Mouse (Mus musculus) neural tube, embryonic 14.5 days (tissue): ENCODE measurements around the gene Capn12. TPM values are rescaled to one million over a fixed set of nuclear protein-coding genes. Genes with fewer than 3 reads are reported as not detected.

Experiments
- ATAC-seq: fragments of 200-750 bp; cut with Nextera tagmentation; 2 replicates; pipeline ENCODE4 v1.8.0; 2017; ENCODE audit warnings: low read depth, mild to moderate bottlenecking, moderate TSS enrichment, moderate library complexity
- H3K27ac ChIP-seq: fragments of 300-500 bp; sonication (generic); 2 replicates; pipeline ENCODE4 v1.5.1; 2014; ENCODE audit warnings: low read depth, mild to moderate bottlenecking, control low read depth, low read length, moderate library complexity, mixed read lengths
- H3K27me3 ChIP-seq: fragments of 300-500 bp; sonication (generic); 2 replicates; pipeline ENCODE4 v1.6.1; 2014; ENCODE audit warnings: low read length; ENCODE audit not compliant: control insufficient read depth, insufficient read depth
- H3K36me3 ChIP-seq: fragments of 300-500 bp; sonication (generic); 2 replicates; pipeline ENCODE4 v1.6.1; 2014; ENCODE audit warnings: low read length, mixed read lengths; ENCODE audit not compliant: control insufficient read depth, insufficient read depth
- H3K4me1 ChIP-seq: fragments of 300-500 bp; sonication (generic); 2 replicates; pipeline ENCODE4 v1.6.1; 2014; ENCODE audit warnings: low read length; ENCODE audit not compliant: control insufficient read depth, insufficient read depth
- H3K4me2 ChIP-seq: fragments of 300-500 bp; sonication (generic); 2 replicates; pipeline ENCODE4 v1.6.1; 2014; ENCODE audit warnings: mild to moderate bottlenecking, low read depth, low read length, control low read depth
- H3K4me3 ChIP-seq: fragments of 300-500 bp; sonication (generic); 2 replicates; pipeline ENCODE4 v1.5.1; 2014; ENCODE audit warnings: low read depth, low read length, control low read depth, mixed read lengths
- H3K9ac ChIP-seq: fragments of 300-500 bp; sonication (generic); replicated peaks from 2 replicates; pipeline ENCODE4 v1.6.1; 2014; ENCODE audit warnings: low read depth, mild to moderate bottlenecking, control low read depth, low read length, mixed read lengths
- H3K9me3 ChIP-seq: fragments of 300-500 bp; sonication (generic); 2 replicates; pipeline ENCODE4 v1.6.1; 2016; ENCODE audit warnings: low read length; ENCODE audit not compliant: control insufficient read depth
- WGBS: fragments of 180-500 bp; shearing (Covaris S2); extraction: QIAGEN DNeasy Blood & Tissue Kit; methylation state at CpG from one replicate; pipeline ENCODE4 v1.1.7; 2014; 5-methylcytosine and 5-hydroxymethylcytosine counted together
- polyA plus RNA-seq: library from polyadenylated mRNA; unstranded; fragments of >200 nt; fragmentation: Nextera tagmentation; extraction: Ambion mirVana; gene quantifications from 2 replicates; pipeline ENCODE4 v1.2.1, GENCODE M21; 2014

Capn12 gene
- polyA plus RNA-seq, 1 experiment from 2014 or later = 0.90 TPM

GRCm38 (mm10) chr7:28888701-28889161 lies 7.5 kb downstream of the Capn12 start:
- peak; percentile 61; the same call in 1 of the 2 replicates for ATAC-seq
- H3K4me3 ChIP-seq = peak overlapping the region; percentile 24
- H3K4me2 ChIP-seq = peak overlapping the region; percentile 42
- H3K4me1 ChIP-seq = no peaks in the 10 kb centered on the region
- 2% methylated on average over 27 of the region's 27 CpGs for WGBS
- H3K9ac ChIP-seq = 0 out of 2 replicates have a peak overlapping the region, but pooled peaks have one; percentile 12
- peaks cover 22% of the 10 kb centered on the region for H3K27me3 ChIP-seq
- peaks cover 24% of the 10 kb centered on the region for H3K36me3 ChIP-seq
- no peak overlapping the region for H3K27ac ChIP-seq
- H3K9me3 ChIP-seq = no peaks in the 10 kb centered on the region

DNA sequence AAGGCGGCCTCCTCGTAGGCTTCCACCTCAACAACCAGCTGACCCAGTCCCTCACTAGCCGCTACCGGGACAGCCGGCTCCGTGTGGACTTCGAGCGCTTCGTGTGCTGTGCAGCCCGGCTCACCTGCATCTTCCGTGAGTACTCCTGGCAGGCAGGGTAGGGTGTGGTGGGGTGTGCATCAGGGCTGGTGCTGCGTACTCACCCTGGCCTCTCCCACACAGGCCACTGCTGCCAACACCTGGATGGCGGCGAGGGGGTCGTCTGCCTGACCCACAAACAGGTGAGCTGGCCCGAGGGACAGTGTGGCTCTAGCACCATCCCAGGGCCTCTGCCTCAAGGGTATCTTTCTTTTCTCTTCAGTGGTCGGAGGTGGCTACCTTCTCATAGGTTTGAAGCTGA lies 11.4 kb downstream of the Capn12 start:
- WGBS = 97% methylated on average over 17 of the region's 17 CpGs
- Histone ChIP-seq H3K9ac (no peak overlapping the region), H3K27me3 (peaks cover 19% of the 10 kb centered on the region), H3K9me3 (no peaks in the 10 kb centered on the region), H3K4me2 (no peak overlapping the region), H3K4me3 (no peak overlapping the region), H3K4me1 (no peaks in the 10 kb centered on the region), H3K27ac (no peak overlapping the region), H3K36me3 (peaks cover 59% of the 10 kb centered on the region)
- ATAC-seq = no peak

DNA sequence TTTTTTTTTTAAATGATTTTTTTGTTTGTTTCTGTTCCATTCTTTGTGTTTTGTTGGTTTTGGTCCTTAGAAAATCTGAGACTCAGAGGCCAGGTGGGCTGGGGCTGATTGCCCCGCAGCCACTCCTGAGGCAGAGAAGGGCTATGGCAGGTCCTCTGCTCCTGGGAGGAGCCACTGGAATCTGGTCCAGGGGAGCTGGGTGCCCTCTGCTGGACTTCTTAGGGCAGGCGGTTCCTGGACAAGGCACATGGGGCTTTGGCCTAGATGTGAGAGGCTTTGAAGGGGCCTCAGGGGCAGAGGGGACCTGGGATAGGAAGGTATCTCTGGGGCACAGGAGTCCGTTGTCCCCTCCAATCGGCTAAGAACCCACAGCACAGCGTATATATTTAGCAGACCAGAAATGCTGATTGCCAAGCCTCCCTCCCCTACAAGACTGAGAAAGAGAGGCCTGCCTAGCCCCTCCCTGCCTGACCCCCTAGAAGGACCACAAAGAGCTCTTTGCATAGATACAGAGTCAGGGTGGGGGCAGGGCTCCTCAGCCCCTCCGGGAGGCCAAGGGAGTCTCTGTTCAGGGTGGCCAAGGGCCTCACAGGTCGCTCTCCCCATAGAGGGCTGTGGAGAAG lies 12.5 kb downstream of the Capn12 start:
- peak; percentile 52; the same call in 1 of the 2 replicates for ATAC-seq
- Histone ChIP-seq H3K9ac (no peak overlapping the region), H3K36me3 (peaks cover 70% of the 10 kb centered on the region), H3K27ac (no peak overlapping the region), H3K4me1 (no peaks in the 10 kb centered on the region), H3K4me2 (no peak overlapping the region), H3K9me3 (no peaks in the 10 kb centered on the region), H3K27me3 (peaks cover 11% of the 10 kb centered on the region; the same call in 1 of the 2 replicates), H3K4me3 (no peak overlapping the region)
- WGBS = 56% methylated on average over 7 of the region's 7 CpGs

GRCm38 (mm10) chr7:28894942-28895341 lies 13.7 kb downstream of the Capn12 start:
- peaks cover 81% of the 10 kb centered on the region for H3K36me3 ChIP-seq
- no peak overlapping the region for H3K27ac ChIP-seq
- H3K4me2 ChIP-seq = no peak overlapping the region
- no peak for ATAC-seq
- 74% methylated on average over 5 of the region's 5 CpGs for WGBS
- no peak overlapping the region for H3K4me3 ChIP-seq
- H3K9me3 ChIP-seq = no peaks in the 10 kb centered on the region
- 0 out of 2 replicates have a peak, but pooled peaks cover 1% of the 10 kb centered on the region for H3K27me3 ChIP-seq
- H3K9ac ChIP-seq = no peak overlapping the region
- H3K4me1 ChIP-seq = no peaks in the 10 kb centered on the region

DNA sequence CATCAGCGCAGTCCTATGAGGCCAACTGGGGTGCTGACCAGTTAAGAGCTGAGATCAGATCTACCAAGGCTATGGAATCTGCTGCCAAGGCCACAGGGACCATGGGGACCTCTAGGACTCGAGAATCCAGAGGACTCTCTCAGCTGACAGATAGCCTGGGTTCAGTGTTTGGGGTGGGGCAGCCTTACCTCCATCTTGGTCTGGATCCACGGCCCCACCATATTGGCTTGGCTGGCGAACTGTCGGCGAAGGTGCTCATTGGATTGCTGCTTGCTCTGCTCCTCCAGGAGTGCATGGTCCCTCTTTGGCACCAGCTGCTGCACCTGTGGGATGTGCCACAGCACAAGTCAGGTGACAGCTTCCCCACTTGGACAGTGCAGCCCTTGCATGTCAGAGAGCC lies 16.4 kb downstream of the Capn12 start:
- Histone ChIP-seq H3K9me3 (no peaks in the 10 kb centered on the region), H3K4me3 (no peak overlapping the region), H3K4me2 (no peak overlapping the region), H3K27ac (no peak overlapping the region), H3K4me1 (no peaks in the 10 kb centered on the region), H3K27me3 (no peaks in the 10 kb centered on the region), H3K9ac (no peak overlapping the region), H3K36me3 (peaks cover 78% of the 10 kb centered on the region)
- WGBS = 96% methylated on average over 6 of the region's 6 CpGs
- no peak for ATAC-seq

- H3K4me3 ChIP-seq = no peak overlapping the region
- peaks cover 82% of the 10 kb centered on the region for H3K36me3 ChIP-seq
- no peaks in the 10 kb centered on the region for H3K4me1 ChIP-seq
- no peak overlapping the region for H3K9ac ChIP-seq
- 89% methylated on average over 4 of the region's 4 CpGs for WGBS
- no peak for ATAC-seq
- no peak overlapping the region for H3K27ac ChIP-seq
- no peak overlapping the region for H3K4me2 ChIP-seq
- H3K27me3 ChIP-seq = no peaks in the 10 kb centered on the region
- no peaks in the 10 kb centered on the region for H3K9me3 ChIP-seq
Measured at GRCm38 (mm10) chr7:28899972-28900371, 18.8 kb downstream of the Capn12 start.

DNA sequence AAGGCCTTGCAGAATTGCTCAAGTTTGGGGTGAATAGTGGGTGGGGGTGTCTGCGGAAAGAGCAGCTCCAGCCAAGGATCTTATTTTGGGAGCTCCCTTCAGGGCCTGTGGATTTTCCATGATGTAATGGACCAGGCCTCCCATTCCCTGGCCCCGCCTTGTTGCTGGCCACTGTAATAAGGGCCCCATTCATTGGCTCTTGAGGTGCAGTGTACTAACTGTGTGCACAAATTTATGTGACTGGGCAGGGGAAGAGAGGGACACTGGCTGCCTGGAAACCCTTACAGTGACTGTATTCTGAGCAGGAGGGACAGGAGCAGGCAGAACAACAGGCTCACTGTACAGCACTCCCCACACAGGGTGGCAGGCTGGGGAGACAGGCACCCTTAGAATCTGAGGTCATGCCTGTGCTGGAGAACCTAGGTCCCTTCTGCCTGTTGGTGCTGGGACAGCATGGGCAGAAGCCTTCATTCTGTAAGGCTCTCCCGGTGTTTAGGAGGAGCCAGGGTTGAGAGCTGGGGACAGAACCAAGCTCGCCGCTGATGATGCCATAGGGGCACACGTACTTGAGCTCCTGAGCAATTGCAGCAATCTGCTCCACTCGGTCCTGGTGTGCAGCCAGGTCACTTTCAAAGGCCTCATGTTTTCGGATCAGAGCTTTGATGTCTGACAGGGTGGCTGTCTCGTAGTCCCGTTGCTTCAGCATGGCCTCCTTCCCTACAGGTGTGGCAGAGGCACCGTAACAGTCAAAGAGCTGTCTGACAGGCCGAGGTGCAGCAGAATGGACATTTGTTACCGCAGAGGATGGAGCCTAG lies 20.3 kb downstream of the Capn12 start:
- no peaks in the 10 kb centered on the region for H3K27me3 ChIP-seq
- H3K9ac ChIP-seq = no peak overlapping the region
- H3K36me3 ChIP-seq = peaks cover 81% of the 10 kb centered on the region
- 86% methylated on average over 13 of the region's 13 CpGs for WGBS
- peak; percentile 66; the same call in 1 of the 2 replicates for ATAC-seq
- no peaks in the 10 kb centered on the region for H3K9me3 ChIP-seq
- no peaks in the 10 kb centered on the region for H3K4me1 ChIP-seq
- no peak overlapping the region for H3K4me3 ChIP-seq
- H3K4me2 ChIP-seq = no peak overlapping the region
- peak overlapping the region; percentile 52 for H3K27ac ChIP-seq

GRCm38 (mm10) chr7:28902180-28902579 lies 21.0 kb downstream of the Capn12 start:
- H3K4me3 ChIP-seq = no peak overlapping the region
- no peak overlapping the region for H3K9ac ChIP-seq
- no peaks in the 10 kb centered on the region for H3K9me3 ChIP-seq
- no peak for ATAC-seq
- no peaks in the 10 kb centered on the region for H3K4me1 ChIP-seq
- WGBS = 89% methylated on average over 6 of the region's 6 CpGs
- no peak overlapping the region for H3K4me2 ChIP-seq
- H3K36me3 ChIP-seq = peaks cover 81% of the 10 kb centered on the region
- no peaks in the 10 kb centered on the region for H3K27me3 ChIP-seq
- H3K27ac ChIP-seq = peak overlapping the region; percentile 52

GRCm38 (mm10) chr7:28902809-28903208 lies 21.6 kb downstream of the Capn12 start:
- Histone ChIP-seq H3K4me3 (no peak overlapping the region), H3K9me3 (no peaks in the 10 kb centered on the region), H3K9ac (no peak overlapping the region), H3K27me3 (no peaks in the 10 kb centered on the region), H3K4me1 (no peaks in the 10 kb centered on the region), H3K36me3 (peaks cover 82% of the 10 kb centered on the region), H3K4me2 (no peak overlapping the region), H3K27ac (no peak overlapping the region; the same call in 1 of the 2 replicates)
- ATAC-seq = no peak
- 87% methylated on average over 3 of the region's 3 CpGs for WGBS
